Mouse (Mus musculus): ENCODE measurements around the gene Cd59a. TPM values are rescaled to one million over a fixed set of nuclear protein-coding genes. Genes with fewer than 3 reads are reported as not detected.
A peak's percentile ranks its signal among the peaks of the same experiment; 100 is the strongest.
"Not testable (repeated sequence)": the region's sequence is repeated elsewhere in the genome, so short reads cannot be mapped to it uniquely, and the experiment has no call there.

The Cd59a gene
- polyA plus RNA-seq, 1 experiment from 2014 or later: 53.5 TPM

- not testable (repeated sequence) for H3K36me3 ChIP-seq (ENCODE audit: control insufficient read depth, insufficient read depth); H3K9ac ChIP-seq (ENCODE audit: low read length); ATAC-seq (replicated peaks; ENCODE audit: extremely low read depth, insufficient read depth, low FRiP score); H3K27me3 ChIP-seq (ENCODE audit: control insufficient read depth, insufficient read depth, low read length); H3K4me3 ChIP-seq (ENCODE audit: low read length); H3K4me2 ChIP-seq (ENCODE audit: low read depth, low read length); H3K9me3 ChIP-seq (replicated peaks; ENCODE audit: control insufficient read depth, low read length); H3K27ac ChIP-seq (ENCODE audit: low read length)
- H3K4me1 ChIP-seq (ENCODE audit: control insufficient read depth, insufficient read depth, low read length): peaks cover 11% of the 10 kb centered on the region
- 89% methylated on average over 4 of the region's 4 CpGs for WGBS
Observed at GRCm38 (mm10) chr2:104097396-104097795, 1.8 kb downstream of the Cd59a start.

DNA sequence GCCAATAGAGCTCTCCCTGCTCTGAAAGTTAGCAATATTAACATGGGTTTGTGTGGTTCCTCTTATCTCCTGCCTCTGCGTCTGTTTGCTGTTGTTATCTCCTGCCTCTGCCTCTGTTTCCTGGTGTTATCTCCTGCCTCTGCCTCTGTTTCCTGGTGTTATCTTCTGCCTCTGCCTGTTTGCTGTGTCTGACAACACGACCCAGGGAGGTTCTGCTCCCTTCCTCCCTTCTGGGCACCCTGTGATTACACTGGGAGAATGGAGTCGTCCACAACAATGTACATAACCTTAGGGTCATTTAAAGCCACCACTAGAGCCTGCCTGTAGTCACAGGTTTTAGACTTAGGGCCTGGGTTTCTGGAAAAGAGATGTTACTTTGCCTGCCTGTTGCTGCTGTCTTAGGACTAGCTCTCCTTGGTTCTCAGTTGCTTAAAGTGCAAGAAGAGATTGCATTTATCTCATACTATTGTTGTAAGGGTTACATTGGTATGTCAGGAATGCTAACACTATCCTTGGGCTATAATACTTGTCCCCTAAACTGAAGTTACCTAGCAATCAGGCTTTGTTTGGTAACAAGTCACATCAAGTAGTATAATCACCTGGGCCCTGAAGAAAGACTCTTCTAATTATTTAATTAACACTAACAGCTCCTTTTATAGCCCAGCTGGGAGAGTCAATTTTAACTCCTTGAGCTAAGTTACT, 3.1 kb downstream of the Cd59a start:
- no peak overlapping the region; the same call in 1 of the 2 replicates for H3K4me3 ChIP-seq (ENCODE audit: low read length)
- WGBS: 5% methylated on average over 3 of the region's 3 CpGs
- no peaks in the 10 kb centered on the region for H3K27me3 ChIP-seq (ENCODE audit: control insufficient read depth, insufficient read depth, low read length)
- no peak overlapping the region for H3K4me2 ChIP-seq (ENCODE audit: low read depth, low read length)
- peak overlapping the region; percentile 31; the same call in 1 of the 2 replicates for H3K27ac ChIP-seq (ENCODE audit: low read length)
- peaks cover 17% of the 10 kb centered on the region for H3K4me1 ChIP-seq (ENCODE audit: control insufficient read depth, insufficient read depth, low read length)
- no peaks in the 10 kb centered on the region for H3K9me3 ChIP-seq (replicated peaks; ENCODE audit: control insufficient read depth, low read length)
- H3K36me3 ChIP-seq (ENCODE audit: control insufficient read depth, insufficient read depth): no peaks in the 10 kb centered on the region
- peak; percentile 25; the same call in 1 of the 2 replicates for ATAC-seq (replicated peaks; ENCODE audit: extremely low read depth, insufficient read depth, low FRiP score)
- H3K9ac ChIP-seq (ENCODE audit: low read length): no peak overlapping the region

DNA sequence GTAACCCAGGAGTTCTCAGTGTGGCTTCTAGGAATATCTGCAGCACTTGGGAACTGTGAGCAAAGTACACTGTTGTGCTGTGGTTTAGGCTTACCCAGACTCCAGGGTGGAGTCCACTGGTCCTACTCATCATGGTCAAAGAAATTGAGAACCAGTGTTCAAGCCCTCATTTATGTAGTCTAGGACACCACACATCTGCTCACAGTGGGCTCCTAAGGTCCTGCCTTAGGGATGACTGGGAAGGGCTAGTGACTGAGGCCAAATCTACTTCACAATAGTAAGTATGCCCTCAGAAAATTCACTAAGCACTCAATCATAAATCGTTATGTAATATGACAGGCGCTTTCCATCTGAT, 3.6 kb downstream of the Cd59a start:
- H3K9ac ChIP-seq (ENCODE audit: low read length): no peak overlapping the region
- peak overlapping the region; percentile 31; the same call in 1 of the 2 replicates for H3K27ac ChIP-seq (ENCODE audit: low read length)
- 94% methylated on average over 2 of the region's 2 CpGs for WGBS
- no peaks in the 10 kb centered on the region for H3K9me3 ChIP-seq (replicated peaks; ENCODE audit: control insufficient read depth, low read length)
- no peaks in the 10 kb centered on the region for H3K27me3 ChIP-seq (ENCODE audit: control insufficient read depth, insufficient read depth, low read length)
- ATAC-seq (replicated peaks; ENCODE audit: extremely low read depth, insufficient read depth, low FRiP score): no peak
- H3K36me3 ChIP-seq (ENCODE audit: control insufficient read depth, insufficient read depth): no peaks in the 10 kb centered on the region
- H3K4me1 ChIP-seq (ENCODE audit: control insufficient read depth, insufficient read depth, low read length): peaks cover 17% of the 10 kb centered on the region
- no peak overlapping the region for H3K4me2 ChIP-seq (ENCODE audit: low read depth, low read length)
- no peak overlapping the region for H3K4me3 ChIP-seq (ENCODE audit: low read length)

GRCm38 (mm10) chr2:104099946-104100345, 4.3 kb downstream of the Cd59a start:
- ATAC-seq (replicated peaks; ENCODE audit: extremely low read depth, insufficient read depth, low FRiP score): no peak
- WGBS: 59% methylated on average over 1 of the region's 1 CpGs
- H3K4me1 ChIP-seq (ENCODE audit: control insufficient read depth, insufficient read depth, low read length): peaks cover 17% of the 10 kb centered on the region
- no peak overlapping the region for H3K9ac ChIP-seq (ENCODE audit: low read length)
- no peaks in the 10 kb centered on the region for H3K36me3 ChIP-seq (ENCODE audit: control insufficient read depth, insufficient read depth)
- H3K9me3 ChIP-seq (replicated peaks; ENCODE audit: control insufficient read depth, low read length): no peaks in the 10 kb centered on the region
- no peaks in the 10 kb centered on the region for H3K27me3 ChIP-seq (ENCODE audit: control insufficient read depth, insufficient read depth, low read length)
- no peak overlapping the region for H3K4me3 ChIP-seq (ENCODE audit: low read length)
- no peak overlapping the region for H3K27ac ChIP-seq (ENCODE audit: low read length)
- no peak overlapping the region; the same call in 1 of the 2 replicates for H3K4me2 ChIP-seq (ENCODE audit: low read depth, low read length)

- Histone ChIP-seq H3K4me3 (ENCODE audit: low read length) (no peak overlapping the region), H3K36me3 (ENCODE audit: control insufficient read depth, insufficient read depth) (peaks cover 4% of the 10 kb centered on the region), H3K4me2 (ENCODE audit: low read depth, low read length) (no peak overlapping the region), H3K4me1 (ENCODE audit: control insufficient read depth, insufficient read depth, low read length) (peaks cover 6% of the 10 kb centered on the region; the same call in 1 of the 2 replicates), H3K9me3 (replicated peaks; ENCODE audit: control insufficient read depth, low read length) (no peaks in the 10 kb centered on the region), H3K9ac (ENCODE audit: low read length) (no peak overlapping the region), H3K27ac (ENCODE audit: low read length) (no peak overlapping the region), H3K27me3 (ENCODE audit: control insufficient read depth, insufficient read depth, low read length) (no peaks in the 10 kb centered on the region)
- 87% methylated on average over 6 of the region's 6 CpGs for WGBS
- no peak for ATAC-seq (replicated peaks; ENCODE audit: extremely low read depth, insufficient read depth, low FRiP score)
Observed at GRCm38 (mm10) chr2:104104800-104105199, 9.2 kb downstream of the Cd59a start.

DNA sequence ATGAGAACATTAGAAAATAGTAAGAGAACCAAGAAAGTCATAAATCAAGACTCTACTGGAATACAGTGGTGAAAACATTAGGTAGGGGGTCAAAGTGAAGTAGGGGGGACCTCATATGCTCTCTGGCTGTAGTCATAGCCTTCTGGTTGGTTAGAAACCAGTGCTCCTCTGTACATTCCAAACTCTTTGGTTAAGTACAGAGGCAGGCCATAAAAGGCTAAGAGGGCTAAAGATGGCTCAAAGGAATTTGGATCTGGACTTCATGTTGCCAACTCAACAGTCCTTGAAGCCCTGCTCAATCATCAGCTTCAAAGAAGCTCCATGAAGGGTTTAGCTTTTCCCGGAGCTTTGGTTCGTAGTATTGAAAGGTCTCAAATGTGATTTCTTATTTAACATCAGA, 13.4 kb downstream of the Cd59a start:
- ATAC-seq (replicated peaks; ENCODE audit: extremely low read depth, insufficient read depth, low FRiP score): 0 out of 2 replicates have a peak, but pooled peaks have one; percentile 24
- H3K9me3 ChIP-seq (replicated peaks; ENCODE audit: control insufficient read depth, low read length); H3K4me3 ChIP-seq (ENCODE audit: low read length); H3K27me3 ChIP-seq (ENCODE audit: control insufficient read depth, insufficient read depth, low read length); H3K36me3 ChIP-seq (ENCODE audit: control insufficient read depth, insufficient read depth); H3K4me1 ChIP-seq (ENCODE audit: control insufficient read depth, insufficient read depth, low read length); H3K4me2 ChIP-seq (ENCODE audit: low read depth, low read length); H3K9ac ChIP-seq (ENCODE audit: low read length): not testable (repeated sequence)
- peak overlapping the region; percentile 2 for H3K27ac ChIP-seq (ENCODE audit: low read length)
- 32% methylated on average over 2 of the region's 2 CpGs for WGBS

DNA sequence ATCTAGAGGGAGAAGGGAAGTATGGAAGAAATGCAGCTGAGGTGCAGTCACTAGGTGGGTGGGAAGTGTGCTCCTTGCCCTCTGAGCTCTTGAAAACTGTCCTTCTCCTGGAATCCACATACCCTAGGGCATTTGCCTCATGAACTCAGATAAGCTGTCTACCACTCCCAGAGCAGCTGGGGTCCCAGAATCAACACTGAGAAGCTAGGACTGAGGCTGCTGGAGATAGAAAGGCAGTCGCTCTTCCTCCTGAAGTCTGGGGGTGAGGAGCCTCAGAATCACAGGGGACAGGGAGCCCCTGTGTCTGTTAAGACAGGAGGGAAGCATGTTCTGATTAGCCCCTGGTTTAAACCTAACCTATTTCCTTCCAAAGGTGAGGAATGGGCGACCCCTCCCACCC, 13.9 kb downstream of the Cd59a start:
- Histone ChIP-seq H3K9me3 (replicated peaks; ENCODE audit: control insufficient read depth, low read length) (no peaks in the 10 kb centered on the region), H3K4me1 (ENCODE audit: control insufficient read depth, insufficient read depth, low read length) (no peaks in the 10 kb centered on the region), H3K4me2 (ENCODE audit: low read depth, low read length) (no peak overlapping the region), H3K27ac (ENCODE audit: low read length) (peak overlapping the region; percentile 2), H3K27me3 (ENCODE audit: control insufficient read depth, insufficient read depth, low read length) (no peaks in the 10 kb centered on the region), H3K36me3 (ENCODE audit: control insufficient read depth, insufficient read depth) (peaks cover 4% of the 10 kb centered on the region), H3K9ac (ENCODE audit: low read length) (no peak overlapping the region), H3K4me3 (ENCODE audit: low read length) (no peak overlapping the region)
- WGBS: 27% methylated on average over 2 of the region's 2 CpGs
- no peak for ATAC-seq (replicated peaks; ENCODE audit: extremely low read depth, insufficient read depth, low FRiP score)

DNA sequence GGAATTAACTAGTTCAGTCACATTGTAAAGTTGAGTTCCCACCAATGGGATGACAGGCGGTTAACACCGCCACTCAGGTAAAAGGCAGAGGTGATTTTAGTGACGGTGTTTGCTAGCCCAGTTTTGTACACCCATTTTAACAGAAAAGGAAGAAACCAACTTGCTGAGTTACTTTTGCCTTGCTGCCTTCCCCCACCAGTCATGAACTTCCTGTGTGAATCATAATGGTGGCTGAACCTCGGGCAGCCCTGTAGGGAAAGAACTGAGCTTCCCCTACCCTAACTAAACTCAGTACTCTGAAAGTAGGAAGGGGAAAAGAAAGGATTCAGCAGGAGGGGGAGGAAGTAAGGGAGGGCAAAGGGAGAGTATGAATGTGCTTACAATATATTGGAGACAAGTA, 14.4 kb downstream of the Cd59a start:
- no peak overlapping the region for H3K9ac ChIP-seq (ENCODE audit: low read length)
- peaks cover 4% of the 10 kb centered on the region for H3K36me3 ChIP-seq (ENCODE audit: control insufficient read depth, insufficient read depth)
- ATAC-seq (replicated peaks; ENCODE audit: extremely low read depth, insufficient read depth, low FRiP score): no peak
- H3K27ac ChIP-seq (ENCODE audit: low read length): peak overlapping the region; percentile 2; the same call in 1 of the 2 replicates
- no peaks in the 10 kb centered on the region for H3K9me3 ChIP-seq (replicated peaks; ENCODE audit: control insufficient read depth, low read length)
- H3K4me3 ChIP-seq (ENCODE audit: low read length): no peak overlapping the region
- H3K4me1 ChIP-seq (ENCODE audit: control insufficient read depth, insufficient read depth, low read length): no peaks in the 10 kb centered on the region
- H3K27me3 ChIP-seq (ENCODE audit: control insufficient read depth, insufficient read depth, low read length): no peaks in the 10 kb centered on the region
- H3K4me2 ChIP-seq (ENCODE audit: low read depth, low read length): no peak overlapping the region
- 89% methylated on average over 4 of the region's 4 CpGs for WGBS

DNA sequence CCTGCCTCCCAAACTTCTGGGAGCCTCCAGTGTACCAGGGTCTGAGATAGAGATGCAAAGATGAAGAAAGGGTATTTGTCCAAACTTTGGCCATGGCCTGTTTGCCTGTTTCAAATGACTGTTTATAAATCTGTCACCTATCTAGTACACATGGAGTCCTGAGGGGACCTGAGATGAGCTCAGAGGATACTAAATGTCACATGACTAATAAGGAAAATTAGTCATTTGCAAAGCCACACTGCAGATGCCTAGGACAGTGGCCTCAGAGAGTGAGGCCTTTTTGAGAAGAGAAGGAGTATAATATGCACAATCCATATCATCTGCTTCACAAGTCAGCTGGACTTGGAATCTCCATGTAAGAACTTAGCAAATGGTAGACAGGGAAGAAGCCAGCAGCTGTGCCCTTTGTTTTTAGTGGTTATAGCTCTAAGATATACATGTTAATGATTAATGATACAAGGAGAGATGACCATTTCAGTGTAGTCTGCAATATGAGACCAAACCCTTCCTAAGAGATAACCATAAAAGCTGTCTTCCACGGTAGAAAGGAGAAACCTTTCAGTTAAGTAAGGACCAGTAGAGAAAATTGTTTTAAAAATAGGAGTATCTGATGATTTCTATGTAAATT, 15.7 kb downstream of the Cd59a start:
- H3K4me1 ChIP-seq (ENCODE audit: control insufficient read depth, insufficient read depth, low read length); H3K27me3 ChIP-seq (ENCODE audit: control insufficient read depth, insufficient read depth, low read length); H3K27ac ChIP-seq (ENCODE audit: low read length); H3K4me2 ChIP-seq (ENCODE audit: low read depth, low read length); H3K36me3 ChIP-seq (ENCODE audit: control insufficient read depth, insufficient read depth); H3K9me3 ChIP-seq (replicated peaks; ENCODE audit: control insufficient read depth, low read length); H3K4me3 ChIP-seq (ENCODE audit: low read length); ATAC-seq (replicated peaks; ENCODE audit: extremely low read depth, insufficient read depth, low FRiP score); H3K9ac ChIP-seq (ENCODE audit: low read length): not testable (repeated sequence)
- no CpG with 5 or more reads among the region's 1 CpGs for WGBS

All from heart, embryonic 16.5 days (tissue).